Mouse (Mus musculus) layer of hippocampus, adult 9-10 months (tissue): ENCODE measurements around the gene Fam107a.

ENCODE experiments used
- DNase-seq: peaks from one replicate; pipeline ENCODE4 v3.0.0; 2022; ENCODE audit warnings: low spot score

Gene Fam107a

GRCm38 (mm10) chr14:8317194-8318097 lies at the start of gene Fam107a:
Fam107a (minus strand) TSS chr14:8318023.
- DNase-seq = no peak

GRCm38 (mm10) chr14:8367121-8367520 lies 49.3 kb upstream of the Fam107a start:
- DNase-seq = no peak

- no peak for DNase-seq
Measured at GRCm38 (mm10) chr14:8365833-8366232, 48.0 kb upstream of the Fam107a start.

DNA sequence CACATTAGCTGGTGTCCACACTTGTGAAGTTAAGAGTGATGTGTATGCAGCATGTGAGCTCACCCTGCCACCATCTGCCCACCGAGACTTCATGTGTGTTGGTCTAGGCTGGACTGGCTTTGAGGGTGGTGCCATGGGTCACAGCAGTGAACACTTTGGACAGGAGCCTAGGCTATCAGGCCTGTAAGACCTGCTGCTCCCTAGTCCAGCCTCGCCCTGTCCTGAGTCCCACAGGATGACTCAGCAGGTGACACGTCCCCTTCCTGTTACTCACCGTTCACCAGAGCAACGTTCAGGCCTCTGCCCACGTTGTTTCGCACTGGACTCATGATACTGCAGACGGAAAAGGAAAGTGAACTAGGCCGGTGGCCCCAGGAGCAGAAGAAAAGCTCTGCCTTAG lies 39.0 kb upstream of the Fam107a start:
- DNase-seq = no peak

GRCm38 (mm10) chr14:8355999-8356501 lies 38.2 kb upstream of the Fam107a start:
- peak; percentile 54 for DNase-seq

DNA sequence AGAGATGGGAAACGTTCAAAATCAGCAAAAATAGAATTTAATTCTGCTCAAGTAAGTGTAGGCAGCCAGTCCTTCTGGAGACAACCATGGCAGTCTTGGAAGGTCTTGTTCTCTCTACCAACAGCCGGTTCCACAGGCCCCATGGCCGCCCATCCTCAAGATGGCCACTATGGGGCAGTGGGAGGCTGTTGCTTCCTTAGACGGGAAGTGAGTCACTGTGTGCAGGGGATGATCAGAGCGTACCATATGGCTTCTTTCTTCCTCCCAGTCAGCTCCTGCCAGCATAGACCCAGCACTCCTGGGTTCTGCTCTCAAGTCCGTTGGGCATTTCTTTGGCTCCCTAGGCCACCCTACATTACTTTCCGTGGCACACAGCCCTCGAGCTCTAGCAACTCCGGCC lies 31.1 kb upstream of the Fam107a start:
- DNase-seq = no peak

DNA sequence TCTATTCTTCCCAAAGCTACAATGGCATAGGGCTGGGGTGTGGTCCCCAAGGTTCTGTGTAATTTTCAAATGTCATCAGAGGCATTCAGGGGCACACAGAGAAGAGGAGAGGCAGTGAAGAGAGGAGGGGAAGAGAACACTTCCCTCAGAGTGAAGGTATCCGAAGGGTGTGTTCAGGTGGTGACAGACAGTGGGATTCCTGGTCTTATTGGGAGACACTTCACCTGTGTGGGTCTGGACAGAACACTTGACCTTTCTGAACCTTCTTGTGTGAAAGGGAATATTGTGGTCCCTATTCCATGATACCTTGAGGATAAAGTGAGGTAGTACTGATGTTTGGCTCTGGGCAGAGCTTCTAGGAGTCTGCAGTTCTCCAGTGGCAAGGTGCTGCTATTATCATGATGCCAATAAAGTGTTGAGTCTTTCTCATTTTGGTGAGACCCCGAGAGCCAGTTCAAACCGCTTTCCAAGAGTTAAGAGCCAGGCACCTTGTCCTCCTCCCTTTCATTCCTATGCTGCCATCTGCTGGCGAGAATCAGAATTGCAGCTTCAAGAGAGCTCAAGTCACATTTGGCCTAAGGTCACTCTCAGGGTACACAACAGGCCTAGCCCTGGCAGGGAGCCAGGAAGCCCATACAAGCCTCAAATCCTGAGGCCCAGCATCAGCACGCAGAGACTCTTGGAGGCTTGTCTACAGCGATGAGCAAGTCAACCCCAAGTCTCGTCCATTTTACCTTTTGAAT lies 28.6 kb upstream of the Fam107a start:
- DNase-seq = peak; percentile 63

DNA sequence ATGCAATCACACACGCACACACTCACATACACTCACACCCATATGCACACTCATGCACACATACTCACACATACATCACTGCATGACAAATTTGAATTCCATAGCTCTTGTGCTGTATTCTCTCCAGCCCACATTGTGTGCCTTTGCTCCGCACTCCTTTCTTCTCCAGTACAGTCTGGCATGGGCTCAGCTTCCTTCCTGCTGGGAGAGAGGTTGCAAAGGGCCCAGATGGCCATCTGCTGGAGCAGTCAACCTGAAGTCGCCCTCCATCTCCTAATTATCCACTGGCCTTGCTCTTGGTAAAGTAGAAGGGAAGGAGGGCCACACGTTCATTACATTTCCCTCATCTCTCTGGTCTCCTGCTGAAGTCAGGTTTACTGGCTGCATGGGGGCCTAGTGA lies 27.7 kb upstream of the Fam107a start:
- DNase-seq = no peak

DNA sequence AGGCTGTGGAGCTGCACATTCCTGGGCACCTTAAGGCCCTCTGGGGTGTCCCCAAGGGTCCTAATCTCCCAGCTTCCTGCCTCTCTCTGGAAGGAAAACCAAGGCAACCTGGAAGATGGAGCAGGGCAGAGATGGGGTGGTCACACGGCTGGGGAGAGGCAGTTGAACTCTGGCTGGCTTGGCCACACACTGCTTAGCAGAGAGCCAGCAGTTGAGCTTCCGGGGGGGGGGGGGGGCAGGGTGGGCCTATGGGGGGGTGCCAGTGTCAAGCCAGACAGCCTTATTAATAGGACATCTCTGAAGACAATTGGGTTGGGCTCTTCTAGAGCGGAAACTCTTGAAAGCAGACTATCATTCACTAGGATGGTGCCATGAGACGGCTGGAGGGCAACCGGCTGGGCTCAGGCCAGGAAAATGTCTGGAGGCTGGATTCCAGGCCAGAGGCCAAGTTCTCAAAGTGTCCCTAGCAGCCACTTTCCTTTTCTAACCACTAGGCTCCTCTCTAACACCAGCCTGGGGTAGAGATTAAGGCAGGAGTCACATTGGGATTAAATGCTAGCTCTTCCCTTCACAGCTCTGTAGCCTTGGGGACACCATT lies 24.8 kb upstream of the Fam107a start:
- DNase-seq = no peak

- no peak for DNase-seq
Measured at GRCm38 (mm10) chr14:8340226-8340625, 22.4 kb upstream of the Fam107a start.

DNA sequence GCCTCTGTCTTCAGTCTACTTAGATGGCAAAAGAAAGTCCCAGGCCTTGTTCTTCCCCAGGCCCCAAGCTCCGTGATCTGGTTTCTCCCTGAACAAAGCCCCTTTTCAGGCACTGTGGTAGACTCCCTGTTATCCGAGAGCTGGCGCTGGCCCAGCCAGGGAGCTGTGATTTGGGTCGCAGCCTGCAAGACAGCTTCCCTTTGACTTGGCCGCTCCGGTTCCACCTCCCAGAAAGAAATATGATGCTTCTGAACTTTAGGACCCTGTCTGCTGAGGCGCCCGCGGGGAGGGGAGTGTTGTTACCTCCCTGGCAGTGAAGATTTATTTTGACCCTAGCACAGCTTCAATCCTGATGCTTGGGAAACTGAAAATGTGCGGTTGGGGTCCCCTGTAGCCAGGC lies 18.1 kb upstream of the Fam107a start:
- DNase-seq = no peak

DNA sequence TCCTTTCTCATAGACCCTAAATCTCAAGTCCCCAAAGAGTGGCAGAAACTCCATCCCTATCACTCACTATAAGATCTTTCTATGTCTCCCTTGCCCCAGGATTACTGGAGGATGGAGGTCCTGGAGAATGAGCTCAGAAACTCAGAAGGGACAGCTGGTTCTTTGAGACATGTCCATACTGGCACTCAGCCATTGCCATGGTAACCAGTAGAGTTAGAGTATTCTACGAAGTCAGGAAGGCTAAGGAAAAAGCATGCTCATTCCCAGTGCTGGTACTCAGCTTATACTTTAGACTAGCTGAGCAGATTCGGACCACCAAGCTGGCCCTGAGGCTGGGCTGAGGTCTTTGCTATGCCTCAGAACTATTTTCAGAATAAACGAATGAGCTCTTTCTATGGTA lies 16.7 kb upstream of the Fam107a start:
- no peak for DNase-seq

- DNase-seq = no peak
Measured at GRCm38 (mm10) chr14:8332314-8333252, 14.8 kb upstream of the Fam107a start.

- no peak for DNase-seq
Measured at GRCm38 (mm10) chr14:8331307-8331905, 13.6 kb upstream of the Fam107a start.

GRCm38 (mm10) chr14:8330390-8330789 lies 12.6 kb upstream of the Fam107a start:
- no peak for DNase-seq

GRCm38 (mm10) chr14:8329552-8329951 lies 11.7 kb upstream of the Fam107a start:
- DNase-seq = no peak

GRCm38 (mm10) chr14:8327371-8327770 lies 9.5 kb upstream of the Fam107a start:
- DNase-seq = no peak

GRCm38 (mm10) chr14:8326961-8327360 lies 9.1 kb upstream of the Fam107a start:
- no peak for DNase-seq

- DNase-seq = no peak
Measured at GRCm38 (mm10) chr14:8325746-8326145, 7.9 kb upstream of the Fam107a start.

- DNase-seq = no peak
Measured at GRCm38 (mm10) chr14:8320528-8320927, 2.7 kb upstream of the Fam107a start.
